Mouse (Mus musculus): ENCODE results near the gene Crim1.

DNA sequence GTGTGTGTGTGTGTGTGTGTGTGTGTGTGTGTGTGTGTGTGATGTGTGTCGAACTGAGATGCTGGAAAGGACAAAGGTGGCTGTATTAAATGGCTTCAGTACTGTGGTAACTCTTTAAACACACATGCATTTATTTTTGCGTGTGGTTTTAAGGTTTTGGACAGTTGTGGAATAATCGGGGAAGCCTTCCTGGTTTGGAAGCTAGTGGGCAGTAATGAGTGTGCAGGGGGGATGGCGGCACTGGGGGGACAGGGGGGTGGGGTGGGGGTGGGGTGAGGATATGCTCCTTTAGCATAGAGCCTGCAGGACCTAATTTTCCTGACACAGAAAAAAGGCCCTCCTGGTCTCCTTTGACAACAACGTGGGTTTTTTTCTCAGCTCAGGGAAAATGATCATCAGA, 2.2 kb downstream of the Crim1 start:
- TF ChIP-seq POLR2A (IDR thresholded peaks at IDR 0.05; ENCODE audit: low read depth, low read length) (no peak), CTCF (IDR thresholded peaks at IDR 0.05; ENCODE audit: borderline replicate concordance, insufficient read depth, low read length) (no peak)

Measured in embryonic fibroblast, embryonic 13.5 days (primary cell).